Mouse (Mus musculus): ENCODE results near the gene Hemk1.

DNA sequence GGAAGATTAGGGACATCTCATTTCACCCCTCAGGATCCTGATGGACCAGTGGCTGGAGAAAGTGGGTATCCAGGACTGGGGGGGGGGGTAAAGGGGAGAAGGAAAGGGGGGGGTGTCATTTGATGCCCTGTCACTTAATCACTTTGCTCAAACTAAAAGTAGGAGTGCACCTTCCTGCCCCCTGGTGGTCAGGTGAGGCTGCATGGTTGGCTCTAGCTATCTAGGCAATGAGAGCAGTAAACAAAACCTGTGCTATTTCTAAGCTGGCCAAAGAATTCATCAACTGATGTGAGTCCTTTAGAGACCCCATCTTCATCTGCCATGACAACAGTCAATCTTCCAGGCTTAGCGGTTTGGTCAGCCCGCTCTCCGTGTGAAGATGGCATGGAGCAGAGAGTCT lies 48.6 kb upstream of the Hemk1 start:
- TF ChIP-seq CTCF (IDR thresholded peaks at IDR 0.05; ENCODE audit: borderline replicate concordance, insufficient read depth, low read length) (peak; percentile 42; the same call in 1 of the 2 replicates), POLR2A (IDR thresholded peaks at IDR 0.05; ENCODE audit: low read depth, low read length) (no peak)

All from embryonic fibroblast, embryonic 13.5 days (primary cell).